Mouse (Mus musculus) thymus, adult 2 months (tissue): ENCODE measurements around the gene Khsrp.

Experiments
- CTCF ChIP-seq: fragments of 200-500 bp; IDR thresholded peaks from 2 replicates; pipeline ENCODE4 v1.5.1; 2012; ENCODE audit warnings: mild to moderate bottlenecking, control low read depth, low read length, moderate library complexity, borderline replicate concordance; ENCODE audit not compliant: control insufficient read depth, poor library complexity, insufficient read depth; ENCODE audit errors: extremely low read depth
- POLR2A ChIP-seq: fragments of 200-500 bp; IDR thresholded peaks from 2 replicates; pipeline ENCODE4 v1.6.1; 2012; ENCODE audit warnings: mild to moderate bottlenecking, low read length, control low read depth, moderate library complexity; ENCODE audit not compliant: control insufficient read depth, poor library complexity, insufficient read depth; ENCODE audit errors: extremely low read depth

- no peak for TF ChIP-seq CTCF
- TF ChIP-seq POLR2A: no peak
These were observed 36.3 kb downstream of the Khsrp start for GRCm38 (mm10) chr17:56995046-56995445.
